Mouse (Mus musculus): ENCODE data around the gene Tmem129. TPM values are rescaled to one million over a fixed set of nuclear protein-coding genes. Genes with fewer than 3 reads are reported as not detected.

The Tmem129 gene
- polyA plus RNA-seq, 1 experiment, result not detected

- WGBS, result 93% methylated on average over 6 of the region's 6 CpGs
- no peak overlapping the region for H3K4me3 ChIP-seq (ENCODE audit: insufficient read depth, low read depth, low read length)
These were observed 43.8 kb downstream of the Tmem129 start for GRCm38 (mm10) chr5:33614391-33614790.

GRCm38 (mm10) chr5:33611795-33612194 lies 46.4 kb downstream of the Tmem129 start:
- Histone ChIP-seq H3K4me3 (ENCODE audit: insufficient read depth, low read depth, low read length) (no peak overlapping the region), H3K27ac (ENCODE audit: insufficient read depth, low read depth, low read length) (no peak overlapping the region), H3K4me1 (ENCODE audit: control insufficient read depth, insufficient read depth, low read length) (no peaks in the 10 kb centered on the region)
- WGBS, result 87% methylated on average over 1 of the region's 1 CpGs
- TF ChIP-seq POLR2A (IDR thresholded peaks at IDR 0.05; ENCODE audit: insufficient read depth, low read depth, low read length), result no peak
- no peak for TF ChIP-seq CTCF (IDR thresholded peaks at IDR 0.05; ENCODE audit: insufficient read depth, low read depth, low read length)

More at GRCm38 (mm10) chr5:33614391-33614790, 43.8 kb downstream of the Tmem129 start:
- no peak overlapping the region for H3K27ac ChIP-seq (ENCODE audit: insufficient read depth, low read depth, low read length)
- TF ChIP-seq POLR2A (IDR thresholded peaks at IDR 0.05; ENCODE audit: insufficient read depth, low read depth, low read length) (no peak), CTCF (IDR thresholded peaks at IDR 0.05; ENCODE audit: insufficient read depth, low read depth, low read length) (no peak)
- H3K4me1 ChIP-seq (ENCODE audit: control insufficient read depth, insufficient read depth, low read length), result no peaks in the 10 kb centered on the region

GRCm38 (mm10) chr5:33609226-33609625 lies 49.0 kb downstream of the Tmem129 start:
- 95% methylated on average over 1 of the region's 1 CpGs for WGBS
- Histone ChIP-seq H3K4me3 (ENCODE audit: insufficient read depth, low read depth, low read length) (no peak overlapping the region), H3K4me1 (ENCODE audit: control insufficient read depth, insufficient read depth, low read length) (no peaks in the 10 kb centered on the region), H3K27ac (ENCODE audit: insufficient read depth, low read depth, low read length) (no peak overlapping the region)
- no peak for TF ChIP-seq CTCF (IDR thresholded peaks at IDR 0.05; ENCODE audit: insufficient read depth, low read depth, low read length)
- no peak for TF ChIP-seq POLR2A (IDR thresholded peaks at IDR 0.05; ENCODE audit: insufficient read depth, low read depth, low read length)

- Histone ChIP-seq H3K4me3 (ENCODE audit: insufficient read depth, low read depth, low read length) (no peak overlapping the region), H3K4me1 (ENCODE audit: control insufficient read depth, insufficient read depth, low read length) (no peaks in the 10 kb centered on the region), H3K27ac (ENCODE audit: insufficient read depth, low read depth, low read length) (no peak overlapping the region)
- WGBS, result 96% methylated on average over 15 of the region's 15 CpGs
- TF ChIP-seq POLR2A (IDR thresholded peaks at IDR 0.05; ENCODE audit: insufficient read depth, low read depth, low read length) (no peak), CTCF (IDR thresholded peaks at IDR 0.05; ENCODE audit: insufficient read depth, low read depth, low read length) (no peak)
These were observed 50.8 kb downstream of the Tmem129 start for GRCm38 (mm10) chr5:33607434-33607833.

GRCm38 (mm10) chr5:33606631-33607030 lies 51.6 kb downstream of the Tmem129 start:
- TF ChIP-seq POLR2A (IDR thresholded peaks at IDR 0.05; ENCODE audit: insufficient read depth, low read depth, low read length), result no peak
- TF ChIP-seq CTCF (IDR thresholded peaks at IDR 0.05; ENCODE audit: insufficient read depth, low read depth, low read length), result no peak
- Histone ChIP-seq H3K4me1 (ENCODE audit: control insufficient read depth, insufficient read depth, low read length) (no peaks in the 10 kb centered on the region), H3K27ac (ENCODE audit: insufficient read depth, low read depth, low read length) (no peak overlapping the region), H3K4me3 (ENCODE audit: insufficient read depth, low read depth, low read length) (no peak overlapping the region)
- WGBS, result 39% methylated on average over 7 of the region's 7 CpGs

GRCm38 (mm10) chr5:33605314-33605713 lies 52.9 kb downstream of the Tmem129 start:
- Histone ChIP-seq H3K4me1 (ENCODE audit: control insufficient read depth, insufficient read depth, low read length) (no peaks in the 10 kb centered on the region), H3K27ac (ENCODE audit: insufficient read depth, low read depth, low read length) (no peak overlapping the region), H3K4me3 (ENCODE audit: insufficient read depth, low read depth, low read length) (no peak overlapping the region)
- TF ChIP-seq POLR2A (IDR thresholded peaks at IDR 0.05; ENCODE audit: insufficient read depth, low read depth, low read length) (no peak), CTCF (IDR thresholded peaks at IDR 0.05; ENCODE audit: insufficient read depth, low read depth, low read length) (no peak)
- WGBS, result 85% methylated on average over 5 of the region's 5 CpGs

Other genes starting within 250 kb of the Tmem129 start
- gene Nkx1-1, start 224.4 kb downstream of the Tmem129 start, polyA plus RNA-seq (2012; ENCODE audit: insufficient read depth, insufficient read length, low replicate concordance, missing spikeins), result not detected in 2 replicates
- gene Fam53a, start 28.8 kb downstream of the Tmem129 start, polyA plus RNA-seq (2012; ENCODE audit: insufficient read depth, insufficient read length, low replicate concordance, missing spikeins), result not detected in 2 replicates
- not detected in 2 replicates for gene Gm9903, start 28.5 kb downstream of the Tmem129 start, polyA plus RNA-seq (2012; ENCODE audit: insufficient read depth, insufficient read length, low replicate concordance, missing spikeins)
- not detected in 2 replicates for gene Slbp, start 5.8 kb downstream of the Tmem129 start, polyA plus RNA-seq (2012; ENCODE audit: insufficient read depth, insufficient read length, low replicate concordance, missing spikeins)
- gene Tacc3, start 288 bp downstream of the Tmem129 start, polyA plus RNA-seq (2012; ENCODE audit: insufficient read depth, insufficient read length, low replicate concordance, missing spikeins), result not detected in 2 replicates
- not detected in 2 replicates for gene Fgfr3, start 63.3 kb upstream of the Tmem129 start, polyA plus RNA-seq (2012; ENCODE audit: insufficient read depth, insufficient read length, low replicate concordance, missing spikeins)
- not detected in 2 replicates for gene Letm1, start 124.4 kb upstream of the Tmem129 start, polyA plus RNA-seq (2012; ENCODE audit: insufficient read depth, insufficient read length, low replicate concordance, missing spikeins)
- 362 and 366 TPM in 2 replicates for gene Nsd2, start 162.3 kb upstream of the Tmem129 start, polyA plus RNA-seq (2012; ENCODE audit: insufficient read depth, insufficient read length, low replicate concordance, missing spikeins)

Measured in olfactory bulb, adult 2 months (tissue).